In genomic region chr14:72342181-72342580, GRCm38 (mm10) we compare ENCODE assay signal across 13 mouse cellular contexts.
A peak's percentile ranks its signal among the peaks of the same experiment; 100 is the strongest.
DNase-seq lines count a peak whose midpoint lies in the region; ATAC-seq and TF ChIP-seq lines count a peak whose summit lies in the region.
"Had no signal": no experiment of that assay in that cellular context is flagged by ENCODE, and none has a peak within 500 bp of the region (broad histone marks: within the 10 kb centered on the region; RNA-seq: fewer than 3 reads in every experiment).

No protein-coding gene starts in this region.

- H3K36me3 ChIP-seq in heart, embryonic 12.5 days: no peaks in the 10 kb centered on the region
- H3K36me3 ChIP-seq in midbrain, embryonic 14.5 days (ENCODE audit: control insufficient read depth, insufficient read depth, low read length): no peaks in the 10 kb centered on the region
- no peaks in the 10 kb centered on the region for H3K36me3 ChIP-seq in midbrain, embryonic 11.5 days (ENCODE audit: control insufficient read depth, insufficient read depth, low read length)
- no peaks in the 10 kb centered on the region for H3K36me3 ChIP-seq in forebrain, postnatal 0 days (ENCODE audit: insufficient read depth)
- H3K36me3 ChIP-seq in midbrain, postnatal 0 days (ENCODE audit: insufficient read depth, low read length): no peaks in the 10 kb centered on the region

- H3K4me1 ChIP-seq in heart, embryonic 12.5 days (replicated peaks): no peaks in the 10 kb centered on the region
- H3K4me1 ChIP-seq in midbrain, embryonic 14.5 days (ENCODE audit: control insufficient read depth, insufficient read depth, low read length): 0 out of 2 replicates have a peak, but pooled peaks cover 3% of the 10 kb centered on the region
- H3K4me1 ChIP-seq in midbrain, embryonic 11.5 days (ENCODE audit: control insufficient read depth, insufficient read depth, low read length): 0 out of 2 replicates have a peak, but pooled peaks cover 2% of the 10 kb centered on the region
- 0 out of 2 replicates have a peak, but pooled peaks cover 3% of the 10 kb centered on the region for H3K4me1 ChIP-seq in forebrain, postnatal 0 days (ENCODE audit: insufficient read depth)
- H3K4me1 ChIP-seq in midbrain, postnatal 0 days (ENCODE audit: insufficient read depth, low read length): no peaks in the 10 kb centered on the region

- H3K9ac ChIP-seq in heart, embryonic 12.5 days: no peak overlapping the region
- no peak overlapping the region for H3K9ac ChIP-seq in midbrain, embryonic 14.5 days (replicated peaks; ENCODE audit: low read length)
- H3K9ac ChIP-seq in midbrain, embryonic 11.5 days (ENCODE audit: low read length): no peak overlapping the region
- H3K9ac ChIP-seq in forebrain, postnatal 0 days: no peak overlapping the region
- H3K9ac ChIP-seq in midbrain, postnatal 0 days (replicated peaks; ENCODE audit: low read length, poor library complexity, severe bottlenecking): no peak overlapping the region

- no peak for ATAC-seq in heart, embryonic 12.5 days (ENCODE audit: insufficient number of reproducible peaks, low FRiP score)
- no peak for ATAC-seq in midbrain, embryonic 14.5 days (ENCODE audit: low FRiP score, low TSS enrichment)
- ATAC-seq in midbrain, embryonic 11.5 days (ENCODE audit: low FRiP score): no peak
- peak; percentile 77 for ATAC-seq in forebrain, postnatal 0 days
- no peak for ATAC-seq in midbrain, postnatal 0 days (ENCODE audit: low FRiP score)
- ATAC-seq: hindbrain, embryonic 16.5 days; Patski had no signal

- no peaks in the 10 kb centered on the region for H3K9me3 ChIP-seq in heart, embryonic 12.5 days (replicated peaks)
- no peaks in the 10 kb centered on the region for H3K9me3 ChIP-seq in midbrain, embryonic 14.5 days (ENCODE audit: control insufficient read depth, low read length)
- no peaks in the 10 kb centered on the region for H3K9me3 ChIP-seq in midbrain, embryonic 11.5 days (ENCODE audit: control insufficient read depth, low read length)
- H3K9me3 ChIP-seq in forebrain, postnatal 0 days (ENCODE audit: low read length): no peaks in the 10 kb centered on the region
- H3K9me3 ChIP-seq in midbrain, postnatal 0 days (ENCODE audit: low read length): no peaks in the 10 kb centered on the region

- no peak overlapping the region for H3K27ac ChIP-seq in heart, embryonic 12.5 days (ENCODE audit: poor library complexity, severe bottlenecking)
- 0 out of 2 replicates have a peak overlapping the region, but pooled peaks have one; percentile 1 for H3K27ac ChIP-seq in midbrain, embryonic 14.5 days (replicated peaks; ENCODE audit: low read depth, low read length)
- H3K27ac ChIP-seq in midbrain, embryonic 11.5 days (ENCODE audit: low read depth, low read length): no peak overlapping the region
- no peak overlapping the region for H3K27ac ChIP-seq in forebrain, postnatal 0 days (ENCODE audit: low read depth, low read length)
- H3K27ac ChIP-seq in midbrain, postnatal 0 days (ENCODE audit: low read depth, low read length): no peak overlapping the region
- H3K27ac ChIP-seq: left cerebral cortex, adult 2 months had no signal

- DNase-seq in heart, adult 11 months: peak; percentile 54
- no peak for DNase-seq in midbrain, embryonic 14.5 days
- no peak for DNase-seq in midbrain, embryonic 11.5 days (ENCODE audit: low spot score, missing footprints)
- peak; percentile 4 for DNase-seq in forebrain, postnatal 0 days
- DNase-seq in midbrain, postnatal 0 days (ENCODE audit: low spot score): peak; percentile 6
- no peak for DNase-seq in ovary, postnatal 36 days (ENCODE audit: low spot score)
- DNase-seq in thymus, postnatal 10 days (ENCODE audit: low spot score in 2 of 2): no peak
- DNase-seq: heart, postnatal 10 days; spleen, adult 18-20 months had no signal

- TF ChIP-seq CTCF in forebrain, postnatal 0 days (IDR thresholded peaks at IDR 0.05; ENCODE audit: low read depth): no peak
- no peak for TF ChIP-seq CTCF in midbrain, postnatal 0 days (IDR thresholded peaks at IDR 0.05)

- no peak overlapping the region for H3K4me2 ChIP-seq in heart, embryonic 12.5 days
- no peak overlapping the region for H3K4me2 ChIP-seq in midbrain, embryonic 14.5 days (ENCODE audit: low read length)
- no peak overlapping the region for H3K4me2 ChIP-seq in midbrain, embryonic 11.5 days
- peak overlapping the region; percentile 10; the same call in 1 of the 2 replicates for H3K4me2 ChIP-seq in forebrain, postnatal 0 days (ENCODE audit: low read depth)
- no peak overlapping the region for H3K4me2 ChIP-seq in midbrain, postnatal 0 days (ENCODE audit: low read depth, low read length, poor library complexity, severe bottlenecking)

- H3K27me3 ChIP-seq in heart, embryonic 12.5 days (replicated peaks): no peaks in the 10 kb centered on the region
- no peaks in the 10 kb centered on the region for H3K27me3 ChIP-seq in midbrain, embryonic 14.5 days (ENCODE audit: control insufficient read depth, insufficient read depth, low read length)
- H3K27me3 ChIP-seq in midbrain, embryonic 11.5 days (ENCODE audit: control insufficient read depth, insufficient read depth, low read length): no peaks in the 10 kb centered on the region
- H3K27me3 ChIP-seq in forebrain, postnatal 0 days (ENCODE audit: insufficient read depth, low read length): no peaks in the 10 kb centered on the region
- H3K27me3 ChIP-seq in midbrain, postnatal 0 days (ENCODE audit: insufficient read depth, low read length): no peaks in the 10 kb centered on the region

- no peak overlapping the region for H3K4me3 ChIP-seq in heart, embryonic 12.5 days
- no peak overlapping the region for H3K4me3 ChIP-seq in midbrain, embryonic 14.5 days (replicated peaks; ENCODE audit: low read depth, low read length)
- no peak overlapping the region for H3K4me3 ChIP-seq in midbrain, embryonic 11.5 days (ENCODE audit: low read depth, low read length)
- no peak overlapping the region for H3K4me3 ChIP-seq in forebrain, postnatal 0 days (ENCODE audit: low read depth, low read length)
- no peak overlapping the region for H3K4me3 ChIP-seq in midbrain, postnatal 0 days (ENCODE audit: low read depth, low read length)
- H3K4me3 ChIP-seq: left cerebral cortex, adult 2 months had no signal

- WGBS in heart, embryonic 12.5 days: 45% methylated on average over 5 of the region's 5 CpGs
- 61% methylated on average over 5 of the region's 5 CpGs for WGBS in midbrain, embryonic 14.5 days
- WGBS in midbrain, embryonic 11.5 days: 68% methylated on average over 5 of the region's 5 CpGs
- 21% methylated on average over 5 of the region's 5 CpGs for WGBS in forebrain, postnatal 0 days
- WGBS in midbrain, postnatal 0 days: 48% methylated on average over 5 of the region's 5 CpGs

Comparison
In these comparisons a context has a peak if more than half of its experiments do, and no peak if none do; other contexts are left out.
1. DNase-seq: peak in heart, adult 11 months (single experiment), forebrain, postnatal 0 days (single experiment) and midbrain, postnatal 0 days (single experiment); none in midbrain, embryonic 14.5 days (single experiment), midbrain, embryonic 11.5 days (single experiment), ovary, postnatal 36 days (single experiment) and thymus, postnatal 10 days (0 of 2).